Mouse (Mus musculus) brain, embryonic 14.5 days (tissue): ENCODE results near the gene Togaram1. TPM values are rescaled to one million over a fixed set of nuclear protein-coding genes. Genes with fewer than 3 reads are reported as not detected.
A peak's percentile ranks its signal among the peaks of the same experiment; 100 is the strongest.

Experiments used
- DNase-seq: peaks from one replicate; pipeline ENCODE4 v3.0.0-alpha.2; 2011; ENCODE audit warnings: low read depth
- CTCF ChIP-seq: fragments of 200-500 bp; IDR thresholded peaks from 2 replicates; pipeline ENCODE4 v1.5.1; 2012; ENCODE audit warnings: inconsistent platforms, mild to moderate bottlenecking, moderate library complexity, borderline replicate concordance; ENCODE audit not compliant: insufficient read depth, insufficient read length; ENCODE audit errors: extremely low read depth
- POLR2A ChIP-seq: fragments of 200-500 bp; IDR thresholded peaks from 2 replicates; pipeline ENCODE4 v1.6.1; 2012; ENCODE audit warnings: mild to moderate bottlenecking, inconsistent platforms, borderline replicate concordance; ENCODE audit not compliant: poor library complexity, insufficient read depth, insufficient read length, severe bottlenecking; ENCODE audit errors: extremely low read depth
- polyA plus RNA-seq: library from polyadenylated mRNA; depleted of rRNA; stranded (reverse); fragments of >200 nt; gene quantifications from 2 replicates; pipeline ENCODE4 v1.2.3, GENCODE M21; 2012

The Togaram1 gene
- polyA plus RNA-seq, 1 experiment = 14.6 TPM

DNA sequence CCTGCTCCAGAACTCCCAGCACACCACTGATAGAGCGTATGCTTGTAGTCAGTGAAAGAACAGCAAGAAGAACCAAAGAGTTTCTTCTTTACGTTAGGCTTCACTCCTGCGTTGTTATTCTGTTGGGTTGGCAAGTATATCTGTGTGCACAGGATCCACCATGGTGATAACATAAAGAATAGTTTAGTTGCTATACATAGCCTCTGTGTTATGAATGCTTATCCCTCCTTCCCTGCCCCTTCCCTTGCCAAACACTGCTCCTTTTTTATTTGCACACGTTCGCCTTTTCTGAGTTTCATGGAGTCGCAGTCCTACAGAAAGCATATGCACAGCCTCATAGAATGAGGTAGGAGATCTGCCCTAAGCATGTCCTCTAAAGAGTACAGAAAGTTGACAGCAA is 6.5 kb downstream of the Togaram1 start:
- DNase-seq = no peak
- no peak for TF ChIP-seq POLR2A
- TF ChIP-seq CTCF = no peak

GRCm38 (mm10) chr12:64975558-64975957 is 10.0 kb downstream of the Togaram1 start:
- no peak for DNase-seq
- TF ChIP-seq CTCF = no peak
- TF ChIP-seq POLR2A = no peak

- no peak for TF ChIP-seq POLR2A
- no peak for TF ChIP-seq CTCF
- no peak for DNase-seq
Observed at GRCm38 (mm10) chr12:64976191-64976590, 10.6 kb downstream of the Togaram1 start.

GRCm38 (mm10) chr12:64977518-64977917 is 11.9 kb downstream of the Togaram1 start:
- TF ChIP-seq POLR2A (no peak), CTCF (no peak)

GRCm38 (mm10) chr12:65007725-65008124 is 42.1 kb downstream of the Togaram1 start:
- TF ChIP-seq CTCF (no peak), POLR2A (no peak)
- no peak for DNase-seq

More at GRCm38 (mm10) chr12:64977518-64977917, 11.9 kb downstream of the Togaram1 start:
- no peak for DNase-seq

DNA sequence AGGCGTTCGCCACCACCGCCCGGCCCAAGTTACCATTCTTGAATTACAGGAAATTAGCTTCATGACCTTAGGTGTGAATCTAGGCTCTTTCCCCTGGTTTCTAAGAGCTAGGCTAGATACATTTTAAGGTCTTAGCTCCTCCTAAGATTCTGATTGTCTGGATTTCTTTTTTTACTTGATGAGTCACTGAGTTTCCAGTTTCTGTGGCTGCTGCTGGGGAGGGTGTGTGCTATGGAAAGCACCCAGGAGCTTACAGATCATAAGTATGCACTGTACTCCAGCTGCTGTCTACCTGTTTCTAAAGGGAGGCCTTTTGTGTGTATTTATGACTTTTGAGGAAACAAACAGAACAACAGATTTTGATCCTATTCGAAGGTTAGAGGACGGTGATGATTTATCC is 57.2 kb downstream of the Togaram1 start:
- no peak for DNase-seq

DNA sequence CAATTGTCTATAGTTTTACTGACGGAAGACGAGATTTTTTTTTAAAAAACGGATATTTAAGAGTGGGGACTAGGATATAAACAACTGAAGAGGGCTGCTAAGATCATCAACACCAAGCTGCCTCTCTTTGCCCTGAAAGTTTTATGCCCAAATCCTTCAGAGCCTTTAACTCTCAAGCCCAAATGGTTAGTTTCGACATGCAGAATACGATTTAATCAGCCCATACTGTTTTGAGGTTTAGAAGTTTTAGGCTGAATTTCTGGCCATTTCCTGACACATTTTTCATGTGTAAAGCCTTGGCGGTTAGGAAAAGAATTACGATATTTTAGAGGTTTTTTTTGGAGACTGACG is 70.2 kb downstream of the Togaram1 start:
- TF ChIP-seq CTCF (no peak), POLR2A (no peak)
- no peak for DNase-seq

More for the DNA sequence above, 57.2 kb downstream of the Togaram1 start:
- TF ChIP-seq CTCF (no peak), POLR2A (no peak)

DNA sequence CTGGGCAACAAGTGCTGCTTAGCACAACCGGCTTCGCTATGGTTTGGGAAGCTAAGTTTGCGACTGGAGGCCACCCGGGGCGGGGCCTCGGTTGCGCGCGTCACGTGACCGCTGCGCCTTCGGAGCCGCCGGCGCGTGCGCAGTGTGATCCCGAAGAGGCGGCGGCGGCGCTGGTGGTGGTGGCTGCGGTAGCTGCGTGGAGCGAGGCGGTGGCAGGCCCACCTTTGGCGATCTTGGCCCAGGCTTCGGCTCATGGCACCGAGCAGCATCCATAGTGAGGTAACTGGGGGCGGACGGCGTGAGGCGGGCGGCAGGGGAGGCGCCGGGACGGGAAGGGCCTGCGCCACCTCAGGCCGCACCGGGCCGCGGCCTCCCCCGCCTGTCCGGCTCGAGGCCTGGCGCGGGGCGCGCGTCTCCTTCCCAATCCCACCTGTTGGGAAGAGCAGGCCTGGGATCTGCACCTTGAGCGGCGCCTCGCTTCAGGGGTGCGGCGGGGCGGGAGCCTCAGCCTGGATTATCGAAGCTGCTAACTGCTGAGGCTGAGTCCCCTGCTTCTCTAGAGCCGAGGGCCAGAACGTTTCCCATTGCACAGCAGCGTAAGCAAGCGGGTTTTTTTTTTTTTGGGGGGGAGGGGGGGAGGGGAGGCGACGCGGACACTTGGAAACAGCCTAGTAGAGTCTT is 70.7 kb downstream of the Togaram1 start, which contains the start of gene Prpf39:
TSS of gene Prpf39 (plus strand) at position 144 of the 681 bp plus-strand sequence.
- TF ChIP-seq POLR2A = peak; percentile 93
- no peak for TF ChIP-seq CTCF
- DNase-seq = peak; percentile 96

DNA sequence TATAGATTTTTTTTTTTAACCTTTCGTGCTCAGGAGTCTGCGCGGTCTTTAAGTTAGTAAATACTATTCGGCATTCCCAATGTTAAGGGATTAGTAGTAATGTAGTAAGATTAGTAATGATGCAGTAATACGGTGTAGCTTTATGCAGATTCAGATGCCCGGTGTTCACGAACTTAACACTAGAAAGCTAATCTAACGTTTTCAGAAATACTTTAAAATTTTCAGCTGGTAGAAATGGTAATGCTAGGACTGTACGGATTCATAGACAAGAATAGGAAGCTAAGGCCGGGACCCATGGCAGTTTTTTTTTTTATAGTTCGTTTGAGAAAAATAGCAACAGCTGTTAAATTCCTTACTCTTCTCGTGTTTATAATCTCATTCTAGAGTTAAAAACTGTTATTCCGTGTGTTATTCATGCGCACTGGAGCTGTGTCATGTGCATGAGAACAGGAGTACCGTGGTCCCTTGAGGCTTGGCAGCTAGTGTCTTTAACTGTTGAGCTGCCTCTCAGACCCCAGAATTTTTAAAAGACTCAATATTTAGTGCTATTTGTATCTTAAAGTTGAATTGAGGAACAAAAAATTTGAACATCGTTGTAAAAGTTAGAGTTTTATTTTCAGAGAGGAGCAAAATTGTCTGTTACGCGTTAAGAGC is 71.4 kb downstream of the Togaram1 start:
- no peak for TF ChIP-seq POLR2A
- TF ChIP-seq CTCF = no peak
- peak; percentile 36 for DNase-seq

- TF ChIP-seq POLR2A (no peak), CTCF (no peak)
- peak; percentile 1 for DNase-seq
Observed at GRCm38 (mm10) chr12:65037546-65037937, 71.9 kb downstream of the Togaram1 start.

DNA sequence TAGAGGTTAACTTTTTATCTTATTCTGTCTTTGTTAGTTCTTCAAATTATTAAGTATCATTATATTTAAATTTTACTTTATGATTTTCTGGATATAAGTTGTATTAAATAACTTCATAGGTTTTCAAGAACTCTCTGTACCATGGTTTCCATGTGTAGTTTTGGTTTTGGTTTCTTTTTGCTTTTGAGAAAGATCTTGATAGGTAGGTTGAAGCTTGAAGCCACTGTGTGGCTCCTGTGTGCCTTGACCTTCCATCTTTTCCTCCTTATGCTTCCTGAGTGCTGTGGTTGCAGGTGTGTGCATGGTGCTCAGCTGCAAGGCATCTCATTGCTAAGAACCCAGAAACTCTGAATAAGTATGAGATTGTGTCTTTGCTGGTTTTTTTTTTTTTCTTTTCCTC is 83.2 kb downstream of the Togaram1 start:
- no peak for TF ChIP-seq POLR2A
- TF ChIP-seq CTCF = no peak
- DNase-seq = no peak

DNA sequence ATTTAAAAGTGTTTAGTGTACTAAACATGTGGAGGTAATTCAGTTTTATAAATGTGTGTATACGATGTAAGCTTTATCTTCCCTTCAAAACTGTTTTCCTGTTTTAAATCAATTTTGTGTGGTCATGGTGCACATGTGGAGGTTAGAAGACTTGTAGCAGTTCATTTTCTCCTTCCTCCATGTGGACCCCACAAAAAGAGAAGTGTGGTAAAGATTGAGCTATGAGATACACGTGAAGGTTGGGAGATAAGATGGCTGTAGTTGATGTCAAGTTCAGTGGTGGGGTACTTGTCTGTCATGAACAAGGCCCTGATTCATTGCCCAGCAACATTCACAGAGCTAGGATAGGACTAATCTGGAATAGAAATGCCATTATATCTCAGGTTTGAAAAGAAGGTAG is 92.6 kb downstream of the Togaram1 start:
- TF ChIP-seq POLR2A (no peak), CTCF (no peak)
- DNase-seq = no peak

DNA sequence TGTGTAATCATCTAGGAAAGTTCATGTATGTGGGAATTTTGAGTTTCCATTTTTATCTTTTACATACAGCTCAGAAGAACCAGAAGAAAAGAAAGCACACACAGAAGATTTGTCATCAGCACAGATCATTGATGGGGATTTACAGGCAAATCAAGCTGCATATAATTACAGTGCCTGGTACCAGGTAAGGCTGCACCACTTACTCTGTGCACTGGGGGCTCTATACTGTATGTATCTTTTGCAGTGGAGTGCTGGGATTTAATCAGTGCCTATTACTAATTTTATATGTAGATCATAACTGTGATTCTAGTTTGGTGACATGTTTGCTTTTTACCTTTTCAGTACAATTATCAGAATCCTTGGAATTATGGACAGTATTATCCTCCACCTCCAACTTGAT is 95.5 kb downstream of the Togaram1 start:
- no peak for DNase-seq
- TF ChIP-seq CTCF = no peak
- no peak for TF ChIP-seq POLR2A
